Mouse (Mus musculus) neural tube, embryonic 11.5 days (tissue): ENCODE results near the gene Slc1a2. TPM values are rescaled to one million over a fixed set of nuclear protein-coding genes. Genes with fewer than 3 reads are reported as not detected.

Experiments used
- ATAC-seq: fragments of 200-750 bp; cut with Nextera tagmentation; 2 replicates; pipeline ENCODE4 v1.8.0; 2017; ENCODE audit warnings: moderate number of reproducible peaks, mild to moderate bottlenecking, moderate TSS enrichment, moderate library complexity; ENCODE audit not compliant: insufficient read depth, low FRiP score, low TSS enrichment
- DNase-seq: peaks from one replicate; pipeline ENCODE4 v3.0.0-alpha.2; 2015; ENCODE audit warnings: low spot score
- H3K27ac ChIP-seq: fragments of 300-500 bp; sonication (generic); 2 replicates; pipeline ENCODE4 v1.5.1; 2014; ENCODE audit warnings: low read depth, mild to moderate bottlenecking, low read length
- H3K27me3 ChIP-seq: fragments of 300-500 bp; sonication (generic); 2 replicates; pipeline ENCODE4 v1.6.1; 2014; ENCODE audit warnings: mild to moderate bottlenecking, low read length, mixed read lengths; ENCODE audit not compliant: control insufficient read depth, insufficient read depth
- H3K36me3 ChIP-seq: fragments of 300-500 bp; sonication (generic); 2 replicates; pipeline ENCODE4 v1.6.1; 2014; ENCODE audit warnings: mild to moderate bottlenecking, low read length, moderate library complexity, mixed read lengths; ENCODE audit not compliant: control insufficient read depth, insufficient read depth
- H3K4me1 ChIP-seq: fragments of 300-500 bp; sonication (generic); 2 replicates; pipeline ENCODE4 v1.6.1; 2014; ENCODE audit warnings: low read length, mixed read lengths; ENCODE audit not compliant: control insufficient read depth, insufficient read depth
- H3K4me2 ChIP-seq: fragments of 300-500 bp; sonication (generic); 2 replicates; pipeline ENCODE4 v1.6.1; 2014; ENCODE audit warnings: low read depth, mild to moderate bottlenecking, moderate library complexity
- H3K4me3 ChIP-seq: fragments of 300-500 bp; sonication (generic); 2 replicates; pipeline ENCODE4 v1.5.1; 2014; ENCODE audit warnings: low read depth, low read length
- H3K9ac ChIP-seq: fragments of 300-500 bp; sonication (generic); 2 replicates; pipeline ENCODE4 v1.6.1; 2014; ENCODE audit warnings: mild to moderate bottlenecking, low read length
- H3K9me3 ChIP-seq: fragments of 300-500 bp; sonication (generic); 2 replicates; pipeline ENCODE4 v1.6.1; 2016; ENCODE audit warnings: low read length; ENCODE audit not compliant: control insufficient read depth
- WGBS: fragments of 180-500 bp; shearing (Covaris S2); extraction: QIAGEN DNeasy Blood & Tissue Kit; methylation state at CpG from one replicate; pipeline ENCODE4 v1.1.7; 2014; 5-methylcytosine and 5-hydroxymethylcytosine counted together
- polyA plus RNA-seq: library from polyadenylated mRNA; unstranded; fragments of >200 nt; fragmentation: Nextera tagmentation; extraction: Ambion mirVana; gene quantifications from 2 replicates; pipeline ENCODE4 v1.2.1, GENCODE M21; 2014

The Slc1a2 gene
- polyA plus RNA-seq, 1 experiment from 2014 or later = 12.9 TPM

GRCm38 (mm10) chr2:102795034-102795433 is 136.6 kb downstream of the Slc1a2 start:
- 94% methylated on average over 3 of the region's 3 CpGs for WGBS
- ATAC-seq = no peak
- Histone ChIP-seq H3K27me3 (no peaks in the 10 kb centered on the region), H3K9ac (no peak overlapping the region), H3K4me3 (no peak overlapping the region), H3K4me1 (no peaks in the 10 kb centered on the region), H3K9me3 (no peaks in the 10 kb centered on the region), H3K4me2 (no peak overlapping the region), H3K27ac (no peak overlapping the region), H3K36me3 (no peaks in the 10 kb centered on the region)
- DNase-seq = no peak

DNA sequence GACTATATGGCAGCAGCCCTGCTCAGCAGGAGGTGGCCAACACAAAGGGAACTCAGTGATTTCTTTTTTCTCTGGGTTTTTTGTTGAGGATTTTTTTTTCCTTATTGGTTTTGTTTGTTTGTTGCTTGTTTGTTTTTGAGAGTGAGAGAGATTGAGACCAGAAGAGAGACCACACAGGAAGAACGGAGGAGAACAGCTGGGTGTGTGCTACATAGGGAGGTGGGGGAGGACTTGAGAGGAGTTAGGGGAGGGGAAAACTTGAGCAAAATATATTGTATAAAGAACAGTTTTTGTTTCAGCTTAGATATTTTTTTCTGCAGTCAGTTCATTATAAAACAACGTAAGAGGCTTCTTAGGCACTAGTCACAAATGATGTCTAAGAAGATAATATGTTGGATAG is 139.7 kb downstream of the Slc1a2 start:
- 75% methylated on average over 2 of the region's 2 CpGs for WGBS
- Histone ChIP-seq H3K27ac (no peak overlapping the region), H3K9me3 (no peaks in the 10 kb centered on the region), H3K4me1 (no peaks in the 10 kb centered on the region), H3K4me2 (no peak overlapping the region), H3K36me3 (no peaks in the 10 kb centered on the region), H3K27me3 (no peaks in the 10 kb centered on the region), H3K9ac (no peak overlapping the region), H3K4me3 (no peak overlapping the region)
- DNase-seq (no peak), ATAC-seq (no peak)

DNA sequence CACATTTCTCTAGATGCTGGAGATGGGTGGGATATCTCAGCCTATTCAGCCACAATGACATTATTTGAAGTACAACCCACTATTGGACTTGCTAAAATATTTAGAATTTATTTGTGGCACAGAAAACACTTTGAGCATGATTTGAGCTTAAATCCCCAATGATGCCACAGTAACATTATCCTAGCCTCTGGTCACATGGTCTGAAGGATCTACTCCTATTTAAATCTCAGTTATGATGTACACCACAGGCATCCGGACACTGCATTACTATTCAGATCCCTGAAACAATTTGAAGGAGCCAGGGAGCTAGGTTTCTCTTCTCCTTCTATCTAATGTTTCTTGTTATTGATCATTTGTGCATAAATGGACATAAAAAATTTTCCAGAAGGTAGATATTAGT is 143.4 kb downstream of the Slc1a2 start:
- DNase-seq (no peak), ATAC-seq (no peak)
- no peaks in the 10 kb centered on the region for H3K27me3 ChIP-seq
- H3K4me2 ChIP-seq = no peak overlapping the region
- no peak overlapping the region for H3K27ac ChIP-seq
- 92% methylated on average over 1 of the region's 1 CpGs for WGBS
- no peaks in the 10 kb centered on the region for H3K9me3 ChIP-seq
- no peaks in the 10 kb centered on the region for H3K4me1 ChIP-seq
- H3K9ac ChIP-seq = no peak overlapping the region
- no peak overlapping the region for H3K4me3 ChIP-seq
- H3K36me3 ChIP-seq = no peaks in the 10 kb centered on the region

GRCm38 (mm10) chr2:102804109-102804508 is 145.7 kb downstream of the Slc1a2 start:
- no peaks in the 10 kb centered on the region for H3K36me3 ChIP-seq
- WGBS = 42% methylated on average over 2 of the region's 2 CpGs
- no peaks in the 10 kb centered on the region for H3K4me1 ChIP-seq
- ATAC-seq (no peak), DNase-seq (no peak)
- H3K27ac ChIP-seq = no peak overlapping the region
- H3K4me3 ChIP-seq = no peak overlapping the region
- H3K9ac ChIP-seq = no peak overlapping the region
- H3K27me3 ChIP-seq = no peaks in the 10 kb centered on the region
- no peaks in the 10 kb centered on the region for H3K9me3 ChIP-seq
- no peak overlapping the region for H3K4me2 ChIP-seq

DNA sequence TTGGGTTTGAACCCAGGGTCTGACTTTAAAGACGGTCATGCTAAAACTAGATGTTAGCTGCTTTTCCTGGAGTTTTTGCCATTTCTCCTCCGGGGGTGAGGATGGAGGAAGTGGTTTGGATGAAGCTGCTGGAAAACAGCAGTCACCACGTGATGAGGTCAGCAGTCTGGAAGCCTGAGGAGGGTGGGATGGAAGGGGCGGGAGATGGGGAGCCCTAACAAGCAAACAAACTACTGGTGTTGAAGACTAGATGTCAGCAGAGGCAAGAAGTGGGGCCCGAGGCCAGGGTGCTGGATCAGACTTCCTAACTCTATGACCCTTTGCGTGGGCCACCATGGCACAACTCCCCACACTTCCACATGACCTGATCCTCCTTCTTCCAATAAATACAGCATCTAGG is 146.8 kb downstream of the Slc1a2 start:
- Histone ChIP-seq H3K27me3 (no peaks in the 10 kb centered on the region), H3K27ac (no peak overlapping the region), H3K36me3 (no peaks in the 10 kb centered on the region), H3K4me2 (no peak overlapping the region), H3K9me3 (no peaks in the 10 kb centered on the region), H3K9ac (no peak overlapping the region), H3K4me3 (no peak overlapping the region), H3K4me1 (no peaks in the 10 kb centered on the region)
- DNase-seq = no peak
- 82% methylated on average over 6 of the region's 6 CpGs for WGBS
- ATAC-seq = no peak

DNA sequence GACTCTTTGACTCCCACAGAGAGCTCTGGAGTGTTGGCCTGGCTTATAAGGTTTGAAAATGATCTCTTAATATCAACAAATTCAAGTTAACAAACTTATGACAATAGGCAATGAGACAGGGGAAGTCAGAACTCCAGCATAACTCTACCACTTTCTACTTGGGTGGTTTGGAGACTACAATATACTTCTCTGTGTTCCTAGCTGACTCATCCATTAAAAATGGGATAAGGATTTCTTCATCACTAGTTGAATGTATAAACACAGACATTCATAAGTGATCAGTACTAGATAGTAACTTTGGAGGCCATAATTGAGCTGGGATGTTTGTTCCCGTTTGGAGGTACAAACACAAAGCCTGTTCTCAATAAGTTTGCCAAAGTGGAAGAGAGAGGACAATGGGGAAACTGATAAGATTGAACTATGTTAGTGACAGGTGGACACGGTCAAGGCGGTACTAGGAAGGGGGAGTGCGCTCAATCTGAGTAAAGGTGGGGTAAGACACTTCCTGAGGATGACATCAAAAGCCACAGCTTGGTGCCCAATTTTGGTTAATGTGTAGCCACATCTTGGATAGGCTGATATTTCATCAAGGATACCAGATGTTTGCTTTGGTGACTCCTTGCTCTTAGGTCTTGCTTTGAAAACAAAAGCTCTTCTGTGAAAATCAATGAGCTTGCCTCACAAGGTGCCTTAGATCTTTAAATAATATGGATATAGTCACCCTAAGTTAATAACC is 147.5 kb downstream of the Slc1a2 start:
- Histone ChIP-seq H3K9me3 (no peaks in the 10 kb centered on the region), H3K4me3 (no peak overlapping the region), H3K4me2 (no peak overlapping the region), H3K9ac (no peak overlapping the region), H3K36me3 (no peaks in the 10 kb centered on the region), H3K27me3 (no peaks in the 10 kb centered on the region), H3K4me1 (no peaks in the 10 kb centered on the region), H3K27ac (no peak overlapping the region)
- 90% methylated on average over 4 of the region's 4 CpGs for WGBS
- DNase-seq = no peak
- ATAC-seq = no peak

DNA sequence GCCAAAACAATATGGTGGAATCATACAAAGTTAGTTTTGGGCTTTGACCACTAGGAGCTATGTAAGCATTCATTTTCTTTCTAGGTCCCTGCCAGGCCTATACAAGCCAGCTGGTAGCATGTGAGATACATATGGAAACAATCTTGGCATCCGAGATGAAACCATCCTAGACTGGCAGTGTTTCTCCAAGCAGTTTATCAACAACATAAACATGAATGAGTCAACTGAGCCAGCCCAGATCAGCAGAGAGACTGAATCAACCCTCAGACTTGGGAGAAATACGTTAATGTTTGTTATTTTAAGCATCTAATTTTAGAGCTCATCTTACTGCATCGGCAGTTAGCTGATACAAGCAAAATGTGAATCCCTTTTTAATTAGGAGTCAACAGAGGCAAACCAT is 149.2 kb downstream of the Slc1a2 start:
- no peak overlapping the region for H3K4me3 ChIP-seq
- H3K36me3 ChIP-seq = no peaks in the 10 kb centered on the region
- DNase-seq (no peak), ATAC-seq (no peak)
- no peak overlapping the region for H3K9ac ChIP-seq
- H3K27me3 ChIP-seq = no peaks in the 10 kb centered on the region
- 70% methylated on average over 3 of the region's 3 CpGs for WGBS
- H3K4me1 ChIP-seq = no peaks in the 10 kb centered on the region
- H3K4me2 ChIP-seq = no peak overlapping the region
- H3K9me3 ChIP-seq = no peaks in the 10 kb centered on the region
- no peak overlapping the region for H3K27ac ChIP-seq

GRCm38 (mm10) chr2:102809436-102809835 is 151.0 kb downstream of the Slc1a2 start:
- H3K4me3 ChIP-seq = no peak overlapping the region
- H3K36me3 ChIP-seq = no peaks in the 10 kb centered on the region
- ATAC-seq = no peak
- H3K4me1 ChIP-seq = no peaks in the 10 kb centered on the region
- H3K9me3 ChIP-seq = no peaks in the 10 kb centered on the region
- 88% methylated on average over 1 of the region's 1 CpGs for WGBS
- no peak for DNase-seq
- H3K27ac ChIP-seq = no peak overlapping the region
- H3K27me3 ChIP-seq = no peaks in the 10 kb centered on the region
- no peak overlapping the region for H3K9ac ChIP-seq
- H3K4me2 ChIP-seq = no peak overlapping the region

DNA sequence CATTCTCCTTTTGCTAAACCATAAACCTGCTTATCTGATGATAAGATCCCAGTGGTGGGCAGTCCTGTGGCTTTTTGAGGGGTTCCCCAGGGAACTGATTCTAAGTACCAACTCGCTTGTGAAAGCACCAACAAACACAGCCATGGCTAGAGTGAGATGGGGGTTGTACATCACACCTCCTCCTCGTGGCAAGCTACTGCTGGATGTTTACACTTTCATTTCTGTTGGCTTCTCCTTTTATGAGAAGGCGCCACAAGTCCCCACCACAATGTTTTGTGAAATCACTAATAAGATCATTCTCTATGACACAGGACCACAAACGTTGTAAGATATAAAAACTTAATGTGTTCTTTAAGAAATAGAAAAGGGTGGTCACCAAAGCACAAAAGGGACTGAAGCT is 154.3 kb downstream of the Slc1a2 start:
- no peaks in the 10 kb centered on the region for H3K9me3 ChIP-seq
- H3K36me3 ChIP-seq = no peaks in the 10 kb centered on the region
- no peak for DNase-seq
- H3K4me3 ChIP-seq = no peak overlapping the region
- no peaks in the 10 kb centered on the region for H3K27me3 ChIP-seq
- ATAC-seq = no peak
- no peak overlapping the region for H3K9ac ChIP-seq
- H3K4me1 ChIP-seq = no peaks in the 10 kb centered on the region
- H3K27ac ChIP-seq = no peak overlapping the region
- H3K4me2 ChIP-seq = no peak overlapping the region
- WGBS = 71% methylated on average over 4 of the region's 4 CpGs
